Mouse (Mus musculus) erythroblast, adult 5-6 weeks (primary cell): ENCODE data around the gene Pogz. TPM values are rescaled to one million over a fixed set of nuclear protein-coding genes. Genes with fewer than 3 reads are reported as not detected.
A peak's percentile ranks its signal among the peaks of the same experiment; 100 is the strongest.

Experiments
- ATAC-seq: replicated peaks from 2 replicates; pipeline ENCODE4 v1.8.0; 2016; ENCODE audit warnings: moderate number of reproducible peaks, mild to moderate bottlenecking, moderate TSS enrichment, inconsistent platforms; ENCODE audit not compliant: poor library complexity, low FRiP score, severe bottlenecking
- total RNA-seq, 2 experiments: library from RNA; stranded (forward) in 1 of 2; stranded (reverse) in 1 of 2; fragments of 150-400 nt in 1 of 2; fragments of 200-764, 138-1000 nt in 1 of 2; gene quantifications; 2 replicates each; pipeline versions ENCODE4 v1.2.3 to v1.2.4; 2015 to 2017; ENCODE audit warnings: low replicate concordance in 2 of 2

Gene Pogz
- total RNA-seq, 2 experiments from 2014 or later = 9.7 to 25.0 TPM

- ATAC-seq = no peak
These were observed 13.3 kb upstream of the Pogz start for GRCm38 (mm10) chr3:94824110-94824509.

- no peak for ATAC-seq
These were observed 5.3 kb upstream of the Pogz start for GRCm38 (mm10) chr3:94832100-94832499.

- ATAC-seq = no peak
These were observed 4.7 kb upstream of the Pogz start for GRCm38 (mm10) chr3:94832701-94833100.

GRCm38 (mm10) chr3:94833358-94833757 is 4.0 kb upstream of the Pogz start:
- ATAC-seq = no peak

- no peak for ATAC-seq
These were observed 2.0 kb upstream of the Pogz start for GRCm38 (mm10) chr3:94835396-94835795.

- no peak for ATAC-seq
These were observed 661 bp downstream of the Pogz start for GRCm38 (mm10) chr3:94837959-94838496.

- no peak for ATAC-seq
These were observed 1.3 kb downstream of the Pogz start for GRCm38 (mm10) chr3:94838631-94839030.

GRCm38 (mm10) chr3:94839101-94839500 is 1.7 kb downstream of the Pogz start:
- ATAC-seq = no peak

- no peak for ATAC-seq
These were observed 10.0 kb downstream of the Pogz start for GRCm38 (mm10) chr3:94847382-94847781.

- ATAC-seq = peak; percentile 65
These were observed 12.0 kb downstream of the Pogz start for GRCm38 (mm10) chr3:94849338-94849737.

GRCm38 (mm10) chr3:94851731-94852130 is 14.4 kb downstream of the Pogz start:
- ATAC-seq = no peak

GRCm38 (mm10) chr3:94852215-94852614 is 14.8 kb downstream of the Pogz start:
- ATAC-seq = no peak

- ATAC-seq = no peak
These were observed 22.1 kb downstream of the Pogz start for GRCm38 (mm10) chr3:94859471-94859870.

- ATAC-seq = no peak
These were observed 31.6 kb downstream of the Pogz start for GRCm38 (mm10) chr3:94869011-94869410.

- ATAC-seq = no peak
These were observed 41.3 kb downstream of the Pogz start for GRCm38 (mm10) chr3:94878618-94879017.

- ATAC-seq = no peak
These were observed 44.5 kb downstream of the Pogz start for GRCm38 (mm10) chr3:94881840-94882239.

GRCm38 (mm10) chr3:94882579-94882978 is 45.2 kb downstream of the Pogz start:
- no peak for ATAC-seq

- peak; percentile 97 for ATAC-seq
These were observed 49.2 kb downstream of the Pogz start, which contains the start of gene Psmb4 for GRCm38 (mm10) chr3:94886316-94887224. Psmb4 (minus strand) TSS chr3:94886961.

- peak; percentile 54 for ATAC-seq
These were observed 51.2 kb downstream of the Pogz start for GRCm38 (mm10) chr3:94888595-94888994.

GRCm38 (mm10) chr3:94894076-94894475 is 56.7 kb downstream of the Pogz start:
- ATAC-seq = no peak

- peak; percentile 77 for ATAC-seq
These were observed 65.4 kb downstream of the Pogz start for GRCm38 (mm10) chr3:94902747-94903146.
